Mouse (Mus musculus) testis, adult 2 months (tissue): Measurements from ENCODE around the gene Tex101. TPM values are rescaled to one million over a fixed set of nuclear protein-coding genes. Genes with fewer than 3 reads are reported as not detected.
A peak's percentile ranks its signal among the peaks of the same experiment; 100 is the strongest.
"Not testable (repeated sequence)": the region's sequence is repeated elsewhere in the genome, so short reads cannot be mapped to it uniquely, and the experiment has no call there.

Experiments
- H3K27ac ChIP-seq: fragments of 200-500 bp; 2 replicates; pipeline ENCODE4 v1.5.1; 2012; ENCODE audit warnings: low read depth, low read length; ENCODE audit not compliant: control insufficient read depth, insufficient read depth
- H3K27me3 ChIP-seq: fragments of 200-500 bp; 2 replicates; pipeline ENCODE4 v1.6.1; 2012; ENCODE audit warnings: mild to moderate bottlenecking, low read length, moderate library complexity; ENCODE audit not compliant: control insufficient read depth, insufficient read depth
- H3K36me3 ChIP-seq: fragments of 200-500 bp; 2 replicates; pipeline ENCODE4 v1.6.1; 2012; ENCODE audit warnings: mild to moderate bottlenecking, low read length; ENCODE audit not compliant: control insufficient read depth, insufficient read depth
- H3K4me1 ChIP-seq: fragments of 200-500 bp; 2 replicates; pipeline ENCODE4 v1.6.1; 2012; ENCODE audit warnings: low read length; ENCODE audit not compliant: control insufficient read depth, insufficient read depth
- H3K4me3 ChIP-seq: fragments of 200-500 bp; 2 replicates; pipeline ENCODE4 v1.5.1; 2012; ENCODE audit warnings: low read depth, mild to moderate bottlenecking, low read length, moderate library complexity, mixed read lengths; ENCODE audit not compliant: control insufficient read depth
- CTCF ChIP-seq: fragments of 200-500 bp; IDR thresholded peaks from 2 replicates; pipeline ENCODE4 v1.5.1; 2012; ENCODE audit warnings: low read depth, mild to moderate bottlenecking, inconsistent platforms, low read length, moderate library complexity; ENCODE audit not compliant: control insufficient read depth, insufficient read depth, insufficient replicate concordance
- POLR2A ChIP-seq: fragments of 200-500 bp; IDR thresholded peaks from 2 replicates; pipeline ENCODE4 v1.6.1; 2012; ENCODE audit warnings: low read depth, mild to moderate bottlenecking, inconsistent platforms, low read length, moderate library complexity; ENCODE audit not compliant: control insufficient read depth
- polyA plus RNA-seq: library from polyadenylated mRNA; depleted of rRNA; stranded (reverse); fragments of >200 nt; gene quantifications from 2 replicates; pipeline ENCODE4 v1.2.3, GENCODE M21; 2012; rRNA removed

Tex101 gene
- polyA plus RNA-seq, 1 experiment: 545 TPM

- H3K27ac ChIP-seq: no peak overlapping the region
- H3K36me3 ChIP-seq: no peaks in the 10 kb centered on the region
- no peak overlapping the region for H3K4me3 ChIP-seq
- no peaks in the 10 kb centered on the region for H3K27me3 ChIP-seq
- TF ChIP-seq POLR2A (no peak), CTCF (no peak)
- H3K4me1 ChIP-seq: peaks cover 16% of the 10 kb centered on the region
These were observed 46.2 kb downstream of the Tex101 start for GRCm38 (mm10) chr7:24630116-24630880.

- H3K4me1 ChIP-seq: peaks cover 16% of the 10 kb centered on the region
- no peaks in the 10 kb centered on the region for H3K27me3 ChIP-seq
- no peak overlapping the region for H3K27ac ChIP-seq
- no peak for TF ChIP-seq POLR2A
- no peak for TF ChIP-seq CTCF
- no peaks in the 10 kb centered on the region for H3K36me3 ChIP-seq
- H3K4me3 ChIP-seq: no peak overlapping the region
These were observed 46.8 kb downstream of the Tex101 start for GRCm38 (mm10) chr7:24629672-24630071.

GRCm38 (mm10) chr7:24628685-24629610, 47.5 kb downstream of the Tex101 start:
- no peak overlapping the region for H3K27ac ChIP-seq
- peaks cover 16% of the 10 kb centered on the region for H3K4me1 ChIP-seq
- no peaks in the 10 kb centered on the region for H3K36me3 ChIP-seq
- H3K4me3 ChIP-seq: peak overlapping the region; percentile 69
- H3K27me3 ChIP-seq: no peaks in the 10 kb centered on the region
- TF ChIP-seq CTCF (no peak), POLR2A (no peak)

- no peaks in the 10 kb centered on the region for H3K36me3 ChIP-seq
- TF ChIP-seq CTCF (peak; percentile 31; the same call in 1 of the 2 replicates), POLR2A (no peak)
- H3K27me3 ChIP-seq: no peaks in the 10 kb centered on the region
- no peak overlapping the region for H3K27ac ChIP-seq
- peaks cover 13% of the 10 kb centered on the region for H3K4me1 ChIP-seq
- no peak overlapping the region for H3K4me3 ChIP-seq
These were observed 53.5 kb downstream of the Tex101 start for GRCm38 (mm10) chr7:24622967-24623366.

GRCm38 (mm10) chr7:24621193-24621592, 55.3 kb downstream of the Tex101 start:
- Histone ChIP-seq H3K4me3 (no peak overlapping the region), H3K27ac (no peak overlapping the region), H3K4me1 (peaks cover 10% of the 10 kb centered on the region), H3K27me3 (no peaks in the 10 kb centered on the region), H3K36me3 (no peaks in the 10 kb centered on the region)
- TF ChIP-seq POLR2A: no peak
- peak; percentile 3; the same call in 1 of the 2 replicates for TF ChIP-seq CTCF

- Histone ChIP-seq H3K27ac (no peak overlapping the region), H3K36me3 (no peaks in the 10 kb centered on the region), H3K27me3 (no peaks in the 10 kb centered on the region), H3K4me3 (no peak overlapping the region), H3K4me1 (peaks cover 4% of the 10 kb centered on the region; the same call in 1 of the 2 replicates)
- TF ChIP-seq POLR2A (no peak), CTCF (no peak)
These were observed 56.6 kb downstream of the Tex101 start for GRCm38 (mm10) chr7:24619671-24620397.

GRCm38 (mm10) chr7:24618374-24618773, 58.1 kb downstream of the Tex101 start:
- not testable (repeated sequence) for H3K4me3 ChIP-seq, H3K27ac ChIP-seq, H3K4me1 ChIP-seq, H3K27me3 ChIP-seq, H3K36me3 ChIP-seq

Other genes starting within 250 kb of the Tex101 start
- 1,510 and 1,812 TPM in 2 replicates for gene Irgc1, start 224.4 kb downstream of the Tex101 start, polyA plus RNA-seq
- gene Plaur, start 214.2 kb downstream of the Tex101 start, polyA plus RNA-seq: 0.38 TPM in 1 of 2 replicates, not detected in the other
- 1.8 and 2.5 TPM in 2 replicates for gene Cadm4, start 194.7 kb downstream of the Tex101 start, polyA plus RNA-seq
- 16.8 and 20.3 TPM in 2 replicates for gene Zfp428, start 169.7 kb downstream of the Tex101 start, polyA plus RNA-seq
- 144 and 154 TPM in 2 replicates for gene AC161166.1, start 164.2 kb downstream of the Tex101 start, polyA plus RNA-seq
- 2.2 and 2.4 TPM in 2 replicates for gene Irgq, start 146.0 kb downstream of the Tex101 start, polyA plus RNA-seq
- gene Pinlyp, start 130.6 kb downstream of the Tex101 start, polyA plus RNA-seq: 18.3 and 20.2 TPM in 2 replicates
- 69.4 and 79.8 TPM in 2 replicates for gene Xrcc1, start 130.4 kb downstream of the Tex101 start, polyA plus RNA-seq
- gene Ethe1, start 89.1 kb downstream of the Tex101 start, polyA plus RNA-seq: 1.3 and 1.5 TPM in 2 replicates
- gene Zfp575, start 89.0 kb downstream of the Tex101 start, polyA plus RNA-seq: 0.04 and 0.06 TPM in 2 replicates
- 0.52 and 0.85 TPM in 2 replicates for gene Phldb3, start 65.9 kb downstream of the Tex101 start, polyA plus RNA-seq
- gene Lypd3, start 40.1 kb downstream of the Tex101 start, polyA plus RNA-seq: 0.06 and 0.16 TPM in 2 replicates
- gene BC049730, start 32.6 kb upstream of the Tex101 start, polyA plus RNA-seq: 97.9 and 114 TPM in 2 replicates
- 57.3 and 81.2 TPM in 2 replicates for gene Gm4763, start 50.2 kb upstream of the Tex101 start, polyA plus RNA-seq
- gene Cd177, start 83.6 kb upstream of the Tex101 start, polyA plus RNA-seq: 0.65 and 0.87 TPM in 2 replicates
- gene Ceacam10, start 100.5 kb upstream of the Tex101 start, polyA plus RNA-seq: 0.38 and 63.4 TPM in 2 replicates
- gene Gm9844, start 185.5 kb upstream of the Tex101 start, polyA plus RNA-seq: 13.6 and 13.8 TPM in 2 replicates
- gene Lypd4, start 193.3 kb upstream of the Tex101 start, polyA plus RNA-seq: 909 and 952 TPM in 2 replicates
- gene Dmrtc2, start 193.4 kb upstream of the Tex101 start, polyA plus RNA-seq: 129 and 134 TPM in 2 replicates
- 122 and 150 TPM in 2 replicates for gene Rps19, start 207.7 kb upstream of the Tex101 start, polyA plus RNA-seq
- 0.15 and 0.16 TPM in 2 replicates for gene Cd79a, start 220.7 kb upstream of the Tex101 start, polyA plus RNA-seq
- 39.6 and 40.8 TPM in 2 replicates for gene Arhgef1, start 226.2 kb upstream of the Tex101 start, polyA plus RNA-seq